28 mouse cellular contexts compared by ENCODE assay signal in the genomic region with DNA sequence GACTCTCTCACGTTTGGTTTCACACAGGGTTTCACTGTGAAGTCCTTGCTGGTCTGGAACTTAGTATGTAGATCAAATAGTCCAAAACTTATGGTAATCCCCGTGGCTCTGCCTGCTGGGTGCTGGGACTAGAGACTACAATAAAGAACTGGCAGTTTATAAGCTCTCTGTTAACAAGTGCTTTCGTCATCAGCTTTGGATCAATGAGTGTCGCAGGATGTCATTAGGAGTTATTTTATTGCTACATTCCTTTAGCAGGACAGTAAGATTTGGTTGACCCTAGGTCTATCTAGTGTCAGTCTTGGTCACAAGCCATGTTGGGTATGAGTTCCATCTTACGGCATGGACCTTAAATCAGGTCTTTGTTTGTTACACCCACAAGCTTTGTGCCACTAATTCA. TPM values are rescaled to one million over a fixed set of nuclear protein-coding genes. Genes with fewer than 3 reads are reported as not detected.
DNase-seq lines count a peak whose midpoint lies in the region; ATAC-seq and TF ChIP-seq lines count a peak whose summit lies in the region.
"Had no signal": no experiment of that assay in that cellular context is flagged by ENCODE, and none has a peak within 500 bp of the region (broad histone marks: within the 10 kb centered on the region; RNA-seq: fewer than 3 reads in every experiment).

No protein-coding gene starts in this region.

- no peak overlapping the region for H3K4me2 ChIP-seq in intestine, embryonic 14.5 days (ENCODE audit: low read length)
- no peak overlapping the region for H3K4me2 ChIP-seq in intestine, postnatal 0 days (replicated peaks; ENCODE audit: low read depth)
- H3K4me2 ChIP-seq in liver, embryonic 15.5 days, result no peak overlapping the region
- H3K4me2 ChIP-seq: embryonic facial prominence, embryonic 12.5 days; embryonic facial prominence, embryonic 15.5 days; forebrain, embryonic 12.5 days; forebrain, embryonic 15.5 days; heart, embryonic 13.5 days; hindbrain, embryonic 14.5 days had no signal

- ATAC-seq in intestine, embryonic 14.5 days (replicated peaks; ENCODE audit: low FRiP score, low TSS enrichment, low read depth), result no peak
- no peak for ATAC-seq in intestine, postnatal 0 days
- ATAC-seq in liver, embryonic 15.5 days (ENCODE audit: insufficient read depth), result no peak
- ATAC-seq: forebrain, embryonic 15.5 days; hindbrain, postnatal 0 days had no signal

- 73% methylated on average over 5 of the region's 5 CpGs for WGBS in intestine, embryonic 14.5 days
- 64% methylated on average over 5 of the region's 5 CpGs for WGBS in intestine, postnatal 0 days
- WGBS in liver, embryonic 15.5 days (ENCODE audit: insufficient replicate concordance), result 51% methylated on average over 5 of the region's 5 CpGs

- no peaks in the 10 kb centered on the region for H3K27me3 ChIP-seq in intestine, embryonic 14.5 days (replicated peaks; ENCODE audit: control insufficient read depth, insufficient read depth, low read length)
- no peaks in the 10 kb centered on the region for H3K27me3 ChIP-seq in intestine, postnatal 0 days (replicated peaks; ENCODE audit: control insufficient read depth, insufficient read depth, low read length)
- no peaks in the 10 kb centered on the region for H3K27me3 ChIP-seq in liver, embryonic 15.5 days
- H3K27me3 ChIP-seq: embryonic facial prominence, embryonic 12.5 days; forebrain, embryonic 12.5 days; forebrain, embryonic 15.5 days had no signal

- H3K36me3 ChIP-seq in intestine, embryonic 14.5 days (ENCODE audit: control insufficient read depth, insufficient read depth, low read length), result no peaks in the 10 kb centered on the region
- no peaks in the 10 kb centered on the region for H3K36me3 ChIP-seq in intestine, postnatal 0 days (ENCODE audit: control insufficient read depth, insufficient read depth)
- no peaks in the 10 kb centered on the region for H3K36me3 ChIP-seq in liver, embryonic 15.5 days (replicated peaks)
- H3K36me3 ChIP-seq: embryonic facial prominence, embryonic 12.5 days; embryonic facial prominence, embryonic 15.5 days; forebrain, embryonic 12.5 days; forebrain, embryonic 15.5 days; G1E; heart, embryonic 10.5 days; heart, embryonic 13.5 days had no signal

- peak; percentile 21 for DNase-seq in intestine, embryonic 14.5 days (ENCODE audit: low spot score)
- no peak for DNase-seq in liver
- DNase-seq in gonadal fat pad, adult 2 months (ENCODE audit: low read depth), result peak; percentile 54
- no peak for DNase-seq in Muller cell, postnatal 12 days (ENCODE audit: inconsistent ontology term)
- DNase-seq in kidney, postnatal 25 days, result no peak
- DNase-seq: adrenal gland, adult 2 months; adrenal gland, postnatal 14 days; B cell, adult 2 months; cerebellum, adult 11 months; cerebellum, adult 2 months; cerebellum, adult 9-11 months; cerebellum, postnatal 25 days; gastrocnemius, postnatal 10 days; gastrocnemius, postnatal 36 days; heart, adult 18-20 months; heart, postnatal 14 days; heart, postnatal 4 days had no signal

- H3K4me3 ChIP-seq in intestine, embryonic 14.5 days (ENCODE audit: low read depth, low read length), result no peak overlapping the region
- H3K4me3 ChIP-seq in intestine, postnatal 0 days (ENCODE audit: low read depth, low read length), result no peak overlapping the region
- H3K4me3 ChIP-seq in liver, embryonic 15.5 days (replicated peaks), result no peak overlapping the region
- H3K4me3 ChIP-seq: embryonic facial prominence, embryonic 12.5 days; embryonic facial prominence, embryonic 15.5 days; forebrain, embryonic 12.5 days; forebrain, embryonic 15.5 days; heart, embryonic 10.5 days; heart, embryonic 13.5 days had no signal

- no peak for TF ChIP-seq CTCF in intestine, postnatal 0 days (IDR thresholded peaks at IDR 0.05; ENCODE audit: low read depth)

- no peak overlapping the region for H3K27ac ChIP-seq in intestine, embryonic 14.5 days (ENCODE audit: low read depth)
- no peak overlapping the region for H3K27ac ChIP-seq in intestine, postnatal 0 days (ENCODE audit: low read depth, low read length)
- 0 out of 2 replicates have a peak overlapping the region, but pooled peaks have one; percentile 45 for H3K27ac ChIP-seq in liver, embryonic 15.5 days (replicated peaks)
- H3K27ac ChIP-seq: embryonic facial prominence, embryonic 12.5 days; embryonic facial prominence, embryonic 15.5 days; forebrain, embryonic 12.5 days; forebrain, embryonic 15.5 days; heart, embryonic 10.5 days; heart, embryonic 13.5 days; hindbrain, embryonic 14.5 days; hindbrain, postnatal 0 days had no signal

- no peaks in the 10 kb centered on the region for H3K4me1 ChIP-seq in intestine, embryonic 14.5 days (replicated peaks; ENCODE audit: control insufficient read depth, insufficient read depth, low read length)
- H3K4me1 ChIP-seq in intestine, postnatal 0 days (replicated peaks; ENCODE audit: control insufficient read depth, insufficient read depth, low read length), result 0 out of 2 replicates have a peak, but pooled peaks cover 2% of the 10 kb centered on the region
- no peaks in the 10 kb centered on the region; the same call in 1 of the 2 replicates for H3K4me1 ChIP-seq in liver, embryonic 15.5 days (replicated peaks)
- H3K4me1 ChIP-seq: embryonic facial prominence, embryonic 12.5 days; embryonic facial prominence, embryonic 15.5 days; forebrain, embryonic 12.5 days; forebrain, embryonic 15.5 days; heart, embryonic 13.5 days had no signal

- no peaks in the 10 kb centered on the region for H3K9me3 ChIP-seq in intestine, embryonic 14.5 days (ENCODE audit: control insufficient read depth, low read length)
- H3K9me3 ChIP-seq in intestine, postnatal 0 days (ENCODE audit: control insufficient read depth), result no peaks in the 10 kb centered on the region
- H3K9me3 ChIP-seq in liver, embryonic 15.5 days (replicated peaks), result no peaks in the 10 kb centered on the region
- H3K9me3 ChIP-seq: embryonic facial prominence, embryonic 12.5 days; embryonic facial prominence, embryonic 15.5 days; forebrain, embryonic 12.5 days; forebrain, embryonic 15.5 days; G1E; heart, embryonic 10.5 days; heart, embryonic 13.5 days had no signal

- H3K9ac ChIP-seq in intestine, embryonic 14.5 days (ENCODE audit: low read length), result no peak overlapping the region
- H3K9ac ChIP-seq in intestine, postnatal 0 days (ENCODE audit: low read depth, low read length), result no peak overlapping the region
- no peak overlapping the region for H3K9ac ChIP-seq in liver, embryonic 15.5 days
- H3K9ac ChIP-seq: embryonic facial prominence, embryonic 12.5 days; embryonic facial prominence, embryonic 15.5 days; forebrain, embryonic 12.5 days; forebrain, embryonic 15.5 days; heart, embryonic 13.5 days; hindbrain, embryonic 14.5 days had no signal

RNA-seq across cellular contexts. Expression of gene Acox2, which starts 1.1 kb away (rescaled TPM):
- 0.35 TPM in 1 of 2 replicates, not detected in the other for polyA plus RNA-seq in intestine, embryonic 14.5 days (2014; fragmentation: Nextera tagmentation; extraction: Ambion mirVana)
- 9.3 and 10.8 TPM in 2 replicates for polyA plus RNA-seq in intestine, postnatal 0 days (2015; fragmentation: Nextera tagmentation; extraction: Ambion mirVana)
- 47.0 and 60.4 TPM in 2 replicates for polyA plus RNA-seq in liver, embryonic 15.5 days (2015; fragmentation: Nextera tagmentation; extraction: Ambion mirVana)
- 1.1 and 1.3 TPM in 2 replicates for polyA plus RNA-seq in gonadal fat pad, adult 2 months (2012; rRNA removed)
- polyA plus RNA-seq: embryonic facial prominence, embryonic 12.5 days; forebrain, embryonic 12.5 days; forebrain, embryonic 15.5 days; G1E; hindbrain, embryonic 14.5 days had no signal

RNA-seq across cellular contexts. Expression of gene Kctd6, which starts 46.3 kb away (rescaled TPM):
- polyA plus RNA-seq in intestine, embryonic 14.5 days (2014; fragmentation: Nextera tagmentation; extraction: Ambion mirVana), result 5.3 and 6.0 TPM in 2 replicates
- polyA plus RNA-seq in intestine, postnatal 0 days (2015; fragmentation: Nextera tagmentation; extraction: Ambion mirVana), result 18.8 and 19.5 TPM in 2 replicates
- polyA plus RNA-seq in liver, embryonic 15.5 days (2015; fragmentation: Nextera tagmentation; extraction: Ambion mirVana), result 5.7 and 6.0 TPM in 2 replicates
- polyA plus RNA-seq in gonadal fat pad, adult 2 months (2012; rRNA removed), result 9.7 and 13.3 TPM in 2 replicates

RNA-seq across cellular contexts. Expression of gene Fam107a, which starts 57.6 kb away (rescaled TPM):
- 0.18 and 0.30 TPM in 2 replicates for polyA plus RNA-seq in intestine, embryonic 14.5 days (2014; fragmentation: Nextera tagmentation; extraction: Ambion mirVana)
- 0.16 TPM in 2 replicates for polyA plus RNA-seq in intestine, postnatal 0 days (2015; fragmentation: Nextera tagmentation; extraction: Ambion mirVana)
- polyA plus RNA-seq in liver, embryonic 15.5 days (2015; fragmentation: Nextera tagmentation; extraction: Ambion mirVana), result 0.07 TPM in 1 of 2 replicates, not detected in the other
- polyA plus RNA-seq in gonadal fat pad, adult 2 months (2012; rRNA removed), result 3.5 and 5.0 TPM in 2 replicates
- polyA plus RNA-seq: G1E had no signal

Comparison
In these comparisons a context has a peak if more than half of its experiments do, and no peak if none do; other contexts are left out.
1. DNase-seq: peak in intestine, embryonic 14.5 days (single experiment) and gonadal fat pad, adult 2 months (single experiment); none in liver (single experiment), Muller cell, postnatal 12 days (single experiment) and kidney, postnatal 25 days (0 of 2).